Mouse (Mus musculus): Measurements from ENCODE around the gene Olig2. TPM values are rescaled to one million over a fixed set of nuclear protein-coding genes. Genes with fewer than 3 reads are reported as not detected.

Olig2 gene
- total and polyA plus RNA-seq, 2 experiments: not detected

DNA sequence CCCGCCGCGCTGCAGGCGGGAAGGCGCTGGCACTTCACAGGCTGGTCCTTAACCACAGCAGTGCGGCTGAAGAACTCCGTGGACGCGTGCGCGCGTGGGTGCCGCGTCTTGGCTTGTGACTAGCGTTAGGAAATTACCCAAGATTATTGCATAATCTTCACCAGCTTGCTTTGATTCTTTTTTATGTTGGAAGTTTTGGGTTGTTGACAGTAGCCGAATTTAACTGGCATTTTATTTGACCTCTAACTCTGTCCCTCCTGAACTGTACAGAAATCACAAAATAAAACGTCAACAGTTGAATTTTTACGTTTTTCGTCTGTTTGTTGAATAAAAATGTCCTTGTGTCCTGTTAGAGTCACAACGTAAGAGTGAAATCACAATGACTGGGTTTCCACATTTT, 46.4 kb downstream of the Olig2 start:
- WGBS: 1% methylated on average over 20 of the region's 20 CpGs
- peak overlapping the region; percentile 21; the same call in 1 of the 2 replicates for H3K4me3 ChIP-seq (ENCODE audit: insufficient read depth, low read depth, low read length)
- peak; percentile 82 for DNase-seq (ENCODE audit: extremely low read depth, low read depth, low spot score)
- H3K79me2 ChIP-seq (ENCODE audit: control insufficient read depth, insufficient read depth, low read length): no peaks in the 10 kb centered on the region
- H3K4me1 ChIP-seq (ENCODE audit: control insufficient read depth, insufficient read depth, low read length): peaks cover 2% of the 10 kb centered on the region; the same call in 1 of the 2 replicates
- no peak for TF ChIP-seq POLR2A (IDR thresholded peaks at IDR 0.05; ENCODE audit: extremely low read depth, insufficient read depth, low read length)
- TF ChIP-seq CTCF (IDR thresholded peaks at IDR 0.05; ENCODE audit: low read depth, low read length): no peak
- no peak overlapping the region for H3K9ac ChIP-seq (ENCODE audit: low read depth, low read length)
- H3K27ac ChIP-seq (replicated peaks; ENCODE audit: insufficient read depth, low read depth, low read length): no peak overlapping the region
- H3K27me3 ChIP-seq (ENCODE audit: control insufficient read depth, insufficient read depth, low read length): no peaks in the 10 kb centered on the region
- no peaks in the 10 kb centered on the region for H3K36me3 ChIP-seq (ENCODE audit: control insufficient read depth, insufficient read depth, low read length)

Other genes with a start within 250 kb of the Olig2 start
- 7.5 and 8.1 TPM in 2 replicates for gene Synj1, start 214.1 kb upstream of the Olig2 start, total RNA-seq (2014; rRNA removed)
- 6.2 and 6.6 TPM in 2 replicates for gene Synj1, start 214.1 kb upstream of the Olig2 start, polyA plus RNA-seq (2012; rRNA removed)
- 24.1 and 26.1 TPM in 2 replicates for gene Paxbp1, start 180.9 kb upstream of the Olig2 start, total RNA-seq (2014; rRNA removed)
- gene Paxbp1, start 180.9 kb upstream of the Olig2 start, polyA plus RNA-seq (2012; rRNA removed): 4.8 and 8.1 TPM in 2 replicates
- not detected in 2 replicates for gene 4932438H23Rik, start 130.3 kb upstream of the Olig2 start, total RNA-seq (2014; rRNA removed)
- gene 4932438H23Rik, start 130.3 kb upstream of the Olig2 start, polyA plus RNA-seq (2012; rRNA removed): not detected in 2 replicates
- gene Olig1, start 44.3 kb downstream of the Olig2 start, total RNA-seq (2014; rRNA removed): 0.34 and 0.55 TPM in 2 replicates
- gene Olig1, start 44.3 kb downstream of the Olig2 start, polyA plus RNA-seq (2012; rRNA removed): 2.1 and 2.4 TPM in 2 replicates
- 69.1 and 84.2 TPM in 2 replicates for gene Ifnar2, start 147.3 kb downstream of the Olig2 start, total RNA-seq (2014; rRNA removed)
- 115 and 144 TPM in 2 replicates for gene Ifnar2, start 147.3 kb downstream of the Olig2 start, polyA plus RNA-seq (2012; rRNA removed)
- gene Gm21970, start 166.3 kb downstream of the Olig2 start, total RNA-seq (2014; rRNA removed): 0.83 TPM in 1 of 2 replicates, not detected in the other
- gene Gm21970, start 166.3 kb downstream of the Olig2 start, polyA plus RNA-seq (2012; rRNA removed): not detected in 2 replicates
- 7.3 and 9.5 TPM in 2 replicates for gene Il10rb, start 180.7 kb downstream of the Olig2 start, total RNA-seq (2014; rRNA removed)
- gene Il10rb, start 180.7 kb downstream of the Olig2 start, polyA plus RNA-seq (2012; rRNA removed): 5.0 and 5.1 TPM in 2 replicates